Mouse (Mus musculus) heart, adult 18-20 months (tissue): ENCODE measurements around the gene Ip6k1. TPM values are rescaled to one million over a fixed set of nuclear protein-coding genes. Genes with fewer than 3 reads are reported as not detected.

Experiments used
- DNase-seq, 2 experiments: peaks; one replicate each; pipeline ENCODE4 v3.0.0; 2021 to 2022; ENCODE audit warnings: mixed read lengths in 1 of 2
- total RNA-seq, 2 experiments: library from RNA; stranded (reverse); gene quantifications; 2 replicates each; pipeline ENCODE4 v1.2.3; 2021

Ip6k1 gene
- total RNA-seq, 2 experiments from 2014 or later = 30.4 to 32.0 TPM

GRCm38 (mm10) chr9:108032126-108032525 lies 29.8 kb downstream of the Ip6k1 start:
- no peak for DNase-seq

DNA sequence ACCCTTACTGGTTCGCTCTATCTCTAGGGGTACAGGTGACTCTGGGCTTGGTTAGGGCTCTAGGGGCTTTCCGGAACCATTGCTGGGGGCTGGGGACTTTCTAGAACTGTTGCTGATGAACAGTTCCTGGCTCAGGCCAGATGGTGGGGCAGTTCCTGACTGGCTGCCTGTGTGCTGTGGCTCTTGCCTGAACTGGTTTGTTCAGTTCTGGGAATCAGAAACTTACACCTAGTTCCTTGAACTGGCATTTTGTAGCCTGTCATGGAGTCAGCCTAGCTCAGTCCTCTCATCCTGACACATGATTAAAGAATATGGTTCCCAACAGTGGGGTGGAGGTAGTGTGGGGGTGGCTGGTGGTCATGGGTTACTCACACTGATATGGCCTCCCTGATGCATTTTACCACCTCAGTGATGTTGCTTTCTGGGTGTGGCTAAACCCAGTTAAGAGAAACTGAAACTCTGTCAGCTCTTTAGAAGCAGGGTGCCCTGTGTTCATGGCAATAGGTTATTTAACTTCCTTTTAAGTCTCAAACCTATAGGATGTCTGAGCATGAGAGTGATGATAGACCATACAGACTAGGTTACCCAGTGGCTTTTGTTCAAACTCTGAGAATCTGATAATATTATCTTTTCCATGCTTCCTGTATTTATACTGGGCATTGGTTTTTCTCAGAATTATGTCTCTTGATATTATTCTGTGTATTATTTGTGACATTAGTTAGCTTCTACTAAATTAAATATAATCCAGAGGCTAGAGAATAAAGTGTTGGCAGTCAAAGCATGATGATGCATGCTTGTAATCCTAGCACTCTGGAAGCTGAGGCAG lies 33.2 kb downstream of the Ip6k1 start:
- no peak for DNase-seq

DNA sequence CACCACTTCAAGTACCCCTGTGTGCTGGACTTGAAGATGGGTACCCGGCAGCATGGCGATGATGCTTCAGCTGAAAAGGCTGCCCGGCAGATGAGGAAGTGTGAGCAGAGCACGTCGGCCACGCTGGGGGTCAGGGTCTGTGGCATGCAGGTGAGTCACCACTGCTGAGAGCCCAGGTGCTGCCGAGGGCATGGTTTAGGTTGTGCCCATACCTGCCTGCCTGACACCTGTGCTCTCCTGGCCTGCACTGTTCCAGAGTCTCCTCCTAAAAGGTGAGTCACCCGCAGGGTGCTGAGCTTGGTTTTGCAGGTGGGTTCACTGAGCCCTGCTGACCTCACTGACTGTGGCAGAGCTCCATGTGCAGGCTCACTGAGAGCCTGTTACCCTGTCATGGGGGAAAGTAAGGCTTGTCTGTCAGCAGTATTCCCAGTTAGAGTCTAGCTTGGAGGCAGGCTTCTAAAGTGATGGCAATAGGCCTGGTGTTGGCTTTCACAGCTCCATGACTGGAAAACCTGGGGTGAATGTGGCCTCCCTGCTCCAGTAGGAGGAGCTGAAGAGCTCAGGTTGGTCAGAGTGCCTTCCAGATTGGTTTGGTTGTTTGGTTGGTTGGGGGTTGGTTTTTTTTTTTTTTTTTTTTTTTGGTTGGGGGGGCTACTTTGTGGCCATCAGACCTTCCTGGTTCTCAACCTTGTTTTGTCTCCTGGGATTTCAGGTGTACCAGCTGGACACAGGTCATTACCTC lies 42.6 kb downstream of the Ip6k1 start:
- DNase-seq = no peak

DNA sequence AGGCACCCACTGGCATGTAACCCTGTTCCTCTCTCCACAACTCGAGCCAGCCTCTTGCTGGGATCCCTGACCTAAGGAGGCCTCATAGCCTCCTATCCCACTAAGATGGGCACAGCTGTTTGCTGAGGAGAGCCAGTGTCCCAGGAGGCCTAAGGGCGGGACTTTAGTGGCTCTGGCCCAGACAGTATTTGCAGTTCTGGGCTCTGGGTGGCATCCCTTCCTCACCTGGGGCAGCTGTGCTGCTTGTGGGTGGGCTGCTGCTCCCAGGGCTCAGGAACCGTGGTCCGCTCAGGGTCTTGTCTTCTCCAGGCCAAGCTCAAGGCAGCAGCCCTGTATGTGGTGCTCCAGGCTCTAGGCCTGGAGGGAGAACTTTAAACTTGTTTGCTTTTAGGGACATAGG lies 44.3 kb downstream of the Ip6k1 start:
- no peak for DNase-seq

DNA sequence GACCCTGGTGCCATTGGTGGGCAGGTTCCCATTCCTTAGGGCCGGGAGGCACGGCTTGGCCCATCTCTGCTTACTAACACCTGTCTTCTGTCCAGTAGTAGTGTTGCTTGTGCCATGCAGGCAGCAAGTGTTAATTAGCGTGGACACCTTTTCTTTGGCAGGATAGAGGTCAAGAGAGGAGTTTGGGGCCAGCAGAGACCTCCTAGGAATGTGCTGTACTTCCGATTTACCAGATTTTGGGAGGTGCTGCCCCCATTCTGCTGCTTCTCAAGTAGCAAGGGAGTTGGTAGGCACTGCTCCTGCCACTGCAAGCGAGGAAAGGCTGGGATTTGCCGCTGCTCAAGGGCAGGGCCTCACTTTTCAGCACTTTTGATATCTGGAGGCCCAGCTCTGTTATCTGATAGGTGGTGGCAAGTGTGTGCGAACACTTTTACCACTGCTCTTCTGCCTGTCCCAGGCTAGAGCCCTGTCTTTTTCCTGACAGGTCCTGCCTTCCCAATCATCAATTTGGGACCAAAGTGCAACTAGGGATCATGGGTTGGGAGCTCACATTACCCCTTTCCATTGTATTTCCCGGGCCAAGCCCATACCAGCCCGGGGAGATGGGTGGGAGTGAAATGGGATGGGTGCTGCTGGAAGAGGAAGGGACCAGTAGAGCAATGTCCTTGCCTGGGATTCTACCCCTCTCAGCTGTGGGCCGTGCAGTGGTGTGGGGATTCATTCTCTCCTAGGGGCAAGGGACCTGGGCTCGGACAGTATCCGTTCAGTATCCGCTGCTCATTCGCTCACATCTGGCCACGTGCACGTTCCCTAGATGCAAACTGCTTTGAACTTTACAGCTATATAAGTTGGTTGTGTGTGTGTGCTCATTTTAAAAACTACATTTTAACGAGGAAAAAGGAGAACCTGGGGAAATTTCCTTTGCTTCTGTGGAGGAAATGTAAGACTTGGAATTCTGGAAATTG lies 45.6 kb downstream of the Ip6k1 start:
- DNase-seq = no peak

- no peak for DNase-seq
These were observed 46.3 kb downstream of the Ip6k1 start for GRCm38 (mm10) chr9:108048566-108048955.

- DNase-seq = peak; percentile 93 to 99
These were observed 46.7 kb downstream of the Ip6k1 start, which contains the start of gene Gmppb for GRCm38 (mm10) chr9:108049016-108049455. TSS of gene Gmppb (plus strand) at chr9:108049242.

DNA sequence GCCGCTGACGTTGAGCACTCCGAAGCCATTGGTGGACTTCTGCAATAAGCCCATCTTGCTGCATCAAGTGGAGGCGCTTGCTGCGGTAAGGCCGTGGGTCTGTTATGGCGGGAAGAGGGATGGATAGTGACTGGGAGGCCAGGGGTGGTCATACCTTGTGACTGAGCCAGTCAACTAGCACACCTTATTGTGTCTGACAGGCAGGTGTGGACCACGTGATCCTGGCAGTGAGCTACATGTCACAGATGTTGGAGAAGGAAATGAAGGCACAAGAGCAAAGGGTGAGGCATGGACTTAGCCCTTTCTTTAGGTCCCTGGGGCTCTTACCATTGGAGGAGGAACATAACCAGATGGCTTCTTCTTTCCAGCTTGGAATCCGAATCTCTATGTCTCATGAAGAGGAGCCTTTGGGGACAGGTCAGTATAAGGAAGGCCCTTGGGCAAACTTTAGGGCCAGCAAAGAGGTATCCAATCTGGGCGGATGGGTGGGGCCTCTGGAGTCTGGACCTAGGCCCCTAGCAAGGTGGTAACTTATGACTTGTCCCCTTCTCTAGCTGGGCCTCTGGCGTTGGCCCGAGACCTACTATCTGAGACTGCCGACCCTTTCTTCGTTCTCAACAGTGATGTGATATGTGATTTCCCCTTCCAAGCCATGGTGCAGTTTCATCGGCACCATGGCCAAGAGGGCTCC lies 47.4 kb downstream of the Ip6k1 start:
- DNase-seq = no peak

- DNase-seq = no peak
These were observed 49.1 kb downstream of the Ip6k1 start for GRCm38 (mm10) chr9:108051184-108051930.

GRCm38 (mm10) chr9:108051931-108052220 lies 49.6 kb downstream of the Ip6k1 start:
- no peak for DNase-seq

GRCm38 (mm10) chr9:108052411-108052810 lies 50.1 kb downstream of the Ip6k1 start:
- no peak for DNase-seq

DNA sequence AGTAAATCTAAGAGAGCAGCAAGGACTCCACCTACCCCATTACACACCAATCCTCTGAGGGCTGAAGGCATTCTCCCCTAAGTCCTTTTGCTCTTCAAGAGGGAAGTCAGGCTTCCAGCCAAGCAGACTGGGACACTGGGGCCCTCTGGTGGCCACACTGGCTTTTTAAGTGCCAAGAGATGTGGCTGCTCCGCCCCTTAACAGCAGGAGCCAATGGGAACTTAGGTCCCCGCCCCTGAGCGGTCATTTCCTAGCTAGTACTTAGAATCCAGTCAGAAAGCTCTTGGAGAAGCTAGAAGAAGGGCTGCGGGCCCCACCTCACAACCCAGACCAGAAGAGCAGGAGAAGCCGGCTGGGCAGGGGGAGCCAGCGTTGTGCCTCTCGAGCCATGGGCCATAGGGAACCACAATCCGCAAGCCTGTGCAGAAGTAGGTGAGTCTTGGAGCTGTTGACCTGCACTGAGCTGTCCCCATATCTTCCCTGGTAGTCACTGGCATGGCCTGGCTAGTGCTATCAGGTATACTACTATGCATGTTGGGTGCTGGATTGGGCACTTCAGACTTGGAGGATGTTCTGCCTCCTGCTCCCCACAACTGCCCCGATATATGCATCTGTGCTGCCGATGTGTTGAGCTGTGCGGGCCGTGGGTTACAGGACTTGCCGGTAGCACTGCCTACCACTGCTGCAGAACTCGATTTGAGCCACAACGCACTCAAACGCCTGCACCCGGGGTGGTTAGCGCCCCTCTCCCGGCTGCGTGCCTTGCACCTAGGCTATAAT lies 50.8 kb downstream of the Ip6k1 start, which contains the start of gene Amigo3:
TSS of gene Amigo3 (plus strand) at position 275 of the 780 bp plus-strand sequence.
- DNase-seq = peak; percentile 97 to 99

DNA sequence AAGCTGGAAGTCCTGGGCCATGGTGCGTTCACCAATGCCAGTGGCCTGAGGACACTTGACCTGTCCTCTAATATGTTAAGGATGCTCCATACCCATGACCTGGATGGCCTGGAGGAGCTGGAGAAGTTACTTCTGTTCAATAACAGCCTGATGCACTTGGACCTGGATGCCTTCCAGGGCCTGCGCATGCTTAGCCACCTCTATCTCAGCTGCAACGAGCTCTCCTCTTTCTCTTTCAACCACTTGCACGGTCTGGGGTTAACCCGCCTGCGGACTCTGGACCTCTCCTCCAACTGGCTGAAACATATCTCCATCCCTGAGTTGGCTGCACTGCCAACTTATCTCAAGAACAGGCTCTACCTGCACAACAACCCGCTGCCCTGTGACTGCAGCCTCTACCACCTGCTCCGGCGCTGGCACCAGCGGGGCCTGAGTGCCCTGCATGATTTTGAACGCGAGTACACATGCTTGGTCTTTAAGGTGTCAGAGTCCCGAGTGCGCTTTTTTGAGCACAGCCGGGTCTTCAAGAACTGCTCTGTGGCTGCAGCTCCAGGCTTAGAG lies 51.4 kb downstream of the Ip6k1 start:
- DNase-seq = no peak

GRCm38 (mm10) chr9:108054331-108055040 lies 52.2 kb downstream of the Ip6k1 start:
- no peak for DNase-seq

- DNase-seq = no peak
These were observed 52.8 kb downstream of the Ip6k1 start for GRCm38 (mm10) chr9:108055061-108055460.

- no peak for DNase-seq
These were observed 53.4 kb downstream of the Ip6k1 start for GRCm38 (mm10) chr9:108055661-108056237.

GRCm38 (mm10) chr9:108056361-108057261 lies 54.3 kb downstream of the Ip6k1 start:
- no peak for DNase-seq

DNA sequence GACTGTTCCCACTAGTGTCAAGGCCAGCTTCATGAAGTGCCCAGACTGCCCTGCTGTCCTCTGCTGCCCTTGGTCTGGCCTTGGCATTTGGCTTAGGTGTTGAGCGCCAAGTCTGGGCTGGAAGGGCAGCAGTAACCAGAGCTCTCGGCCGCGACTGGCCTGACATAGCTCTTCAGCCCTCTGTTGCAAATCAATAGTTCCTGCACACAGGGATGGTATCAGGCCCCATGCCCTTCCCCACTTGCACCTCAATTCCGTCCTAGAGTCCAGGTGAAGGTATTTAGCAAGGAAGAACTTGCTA lies 54.9 kb downstream of the Ip6k1 start:
- DNase-seq = peak; percentile 62 to 65
